Mouse (Mus musculus) megakaryocyte-erythroid progenitor cell, adult 5-6 weeks (primary cell): ENCODE measurements around the gene Iffo1. TPM values are rescaled to one million over a fixed set of nuclear protein-coding genes. Genes with fewer than 3 reads are reported as not detected.

Experiments used
- ATAC-seq: replicated peaks from 2 replicates; pipeline ENCODE4 v1.8.0; 2016; ENCODE audit warnings: mild to moderate bottlenecking, inconsistent platforms; ENCODE audit not compliant: severe bottlenecking, poor library complexity, low FRiP score, low TSS enrichment
- total RNA-seq, 2 experiments: library from RNA; stranded (forward) in 1 of 2; stranded (reverse) in 1 of 2; fragments of 200-1000, 215-1000 nt in 1 of 2; fragments of >200 nt in 1 of 2; fragmentation: Nextera tagmentation in 1 of 2; gene quantifications; 2 replicates each; pipeline ENCODE4 v1.2.3; 2014 to 2017

Iffo1 gene
- total RNA-seq, 2 experiments from 2014 or later, result 10.3 to 22.7 TPM

- no peak; the same call in 1 of the 2 replicates for ATAC-seq
These were observed 7.9 kb upstream of the Iffo1 start for GRCm38 (mm10) chr6:125137002-125137671.

GRCm38 (mm10) chr6:125139747-125140146 lies 5.3 kb upstream of the Iffo1 start:
- ATAC-seq, result no peak

- no peak for ATAC-seq
These were observed 2.6 kb upstream of the Iffo1 start for GRCm38 (mm10) chr6:125142436-125142835.

GRCm38 (mm10) chr6:125143128-125143527 lies 1.9 kb upstream of the Iffo1 start:
- no peak for ATAC-seq

- no peak for ATAC-seq
These were observed 1.1 kb upstream of the Iffo1 start for GRCm38 (mm10) chr6:125143904-125144303.

- no peak; the same call in 1 of the 2 replicates for ATAC-seq
These were observed 474 bp downstream of the Iffo1 start for GRCm38 (mm10) chr6:125145479-125145951.

GRCm38 (mm10) chr6:125146148-125146547 lies 1.1 kb downstream of the Iffo1 start:
- no peak for ATAC-seq

- peak; percentile 3; the same call in 1 of the 2 replicates for ATAC-seq
These were observed 1.8 kb downstream of the Iffo1 start for GRCm38 (mm10) chr6:125146797-125147196.

- ATAC-seq, result no peak
These were observed 2.3 kb downstream of the Iffo1 start for GRCm38 (mm10) chr6:125147329-125147728.

- no peak for ATAC-seq
These were observed 3.3 kb downstream of the Iffo1 start for GRCm38 (mm10) chr6:125148251-125148925.

GRCm38 (mm10) chr6:125148926-125149568 lies 4.0 kb downstream of the Iffo1 start:
- no peak for ATAC-seq

- ATAC-seq, result no peak
These were observed 4.5 kb downstream of the Iffo1 start for GRCm38 (mm10) chr6:125149569-125149950.

- peak; percentile 44 for ATAC-seq
These were observed 7.4 kb downstream of the Iffo1 start for GRCm38 (mm10) chr6:125152212-125153017.

- no peak for ATAC-seq
These were observed 8.0 kb downstream of the Iffo1 start for GRCm38 (mm10) chr6:125153018-125153389.

- no peak for ATAC-seq
These were observed 8.6 kb downstream of the Iffo1 start for GRCm38 (mm10) chr6:125153682-125154081.

- ATAC-seq, result 0 out of 2 replicates have a peak, but pooled peaks have one; percentile 28
These were observed 9.5 kb downstream of the Iffo1 start for GRCm38 (mm10) chr6:125154550-125154949.

- peak; percentile 40 for ATAC-seq
These were observed 10.2 kb downstream of the Iffo1 start for GRCm38 (mm10) chr6:125155262-125155661.

- ATAC-seq, result no peak
These were observed 11.4 kb downstream of the Iffo1 start for GRCm38 (mm10) chr6:125156491-125156890.

GRCm38 (mm10) chr6:125156903-125157614 lies 12.0 kb downstream of the Iffo1 start:
- no peak for ATAC-seq
